Mouse (Mus musculus) embryo, embryonic 11.5 days (tissue): ENCODE measurements around the gene Runx3.

Experiments used
- DNase-seq: peaks from one replicate; pipeline ENCODE4 v3.0.0-alpha.2; 2012; ENCODE audit warnings: low read depth, low spot score

The Runx3 gene

GRCm38 (mm10) chr4:135120342-135121100, at the start of gene Runx3:
Runx3 (plus strand) TSS chr4:135120652.
- no peak for DNase-seq

- DNase-seq: no peak
Measured at GRCm38 (mm10) chr4:135072671-135073070, 47.8 kb upstream of the Runx3 start.

DNA sequence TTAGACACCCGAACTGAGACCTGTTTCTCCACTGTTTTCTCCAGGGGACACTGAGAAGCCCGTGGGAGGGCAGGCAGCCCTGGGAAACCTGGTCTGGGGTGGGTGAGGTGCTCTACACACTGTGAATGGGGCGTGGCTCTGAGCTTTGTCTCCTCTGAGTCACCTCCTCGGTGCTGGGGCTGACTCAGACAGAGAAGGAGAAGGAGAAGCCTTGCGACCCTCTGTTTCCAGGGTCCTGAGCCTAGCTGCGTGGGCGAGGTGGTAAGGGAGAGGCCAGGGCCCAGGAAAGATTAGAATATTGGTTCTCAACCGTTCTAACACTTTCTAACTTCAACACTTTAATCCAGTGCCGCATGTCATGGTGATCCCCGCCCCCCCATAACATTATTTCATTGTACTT, 46.9 kb upstream of the Runx3 start:
- no peak for DNase-seq

- no peak for DNase-seq
Measured at GRCm38 (mm10) chr4:135074646-135075045, 45.8 kb upstream of the Runx3 start.

- no peak for DNase-seq
Measured at GRCm38 (mm10) chr4:135075360-135075759, 45.1 kb upstream of the Runx3 start.

GRCm38 (mm10) chr4:135076611-135077010, 43.8 kb upstream of the Runx3 start:
- no peak for DNase-seq

- DNase-seq: no peak
Measured at GRCm38 (mm10) chr4:135077196-135077595, 43.3 kb upstream of the Runx3 start.

DNA sequence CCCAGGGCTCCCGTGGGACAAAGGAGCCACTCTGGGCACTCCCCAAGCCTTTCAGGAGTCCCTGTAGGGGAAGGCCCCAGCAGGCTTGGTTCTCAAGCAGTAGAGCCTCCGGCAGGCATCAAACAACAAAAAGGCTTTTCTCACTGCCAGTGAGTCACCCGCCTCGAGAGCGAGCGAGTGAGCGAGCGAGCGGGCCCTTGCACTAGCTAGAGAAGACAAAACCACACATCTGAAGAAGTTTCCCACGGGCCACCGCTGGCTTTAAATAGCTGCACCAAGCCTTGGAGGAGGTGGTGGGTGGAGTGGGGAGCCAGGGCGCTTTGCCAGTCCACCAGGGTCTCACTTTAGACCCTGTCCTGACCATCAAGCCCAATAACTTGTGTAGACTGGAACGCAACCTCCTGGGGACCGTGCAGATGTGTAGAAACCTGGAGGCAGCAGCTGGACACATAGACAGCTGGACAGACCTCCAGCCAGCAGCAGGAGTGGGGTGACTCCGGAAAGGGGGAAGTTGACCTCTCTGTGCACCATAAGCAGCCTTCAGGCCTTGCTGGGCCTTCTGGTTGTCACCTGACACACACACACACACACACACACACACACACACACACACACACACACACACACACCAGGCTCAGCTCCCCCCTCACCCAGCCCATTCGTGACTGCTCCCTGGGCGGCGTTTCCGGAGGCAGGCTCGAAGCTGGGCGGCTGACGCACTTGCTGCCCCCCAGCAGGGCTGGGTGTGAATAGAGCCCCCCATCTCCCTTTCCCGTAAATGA, 40.4 kb upstream of the Runx3 start:
- no peak for DNase-seq

- DNase-seq: no peak
Measured at GRCm38 (mm10) chr4:135080641-135080920, 39.9 kb upstream of the Runx3 start.

- DNase-seq: no peak
Measured at GRCm38 (mm10) chr4:135083089-135083488, 37.4 kb upstream of the Runx3 start.

DNA sequence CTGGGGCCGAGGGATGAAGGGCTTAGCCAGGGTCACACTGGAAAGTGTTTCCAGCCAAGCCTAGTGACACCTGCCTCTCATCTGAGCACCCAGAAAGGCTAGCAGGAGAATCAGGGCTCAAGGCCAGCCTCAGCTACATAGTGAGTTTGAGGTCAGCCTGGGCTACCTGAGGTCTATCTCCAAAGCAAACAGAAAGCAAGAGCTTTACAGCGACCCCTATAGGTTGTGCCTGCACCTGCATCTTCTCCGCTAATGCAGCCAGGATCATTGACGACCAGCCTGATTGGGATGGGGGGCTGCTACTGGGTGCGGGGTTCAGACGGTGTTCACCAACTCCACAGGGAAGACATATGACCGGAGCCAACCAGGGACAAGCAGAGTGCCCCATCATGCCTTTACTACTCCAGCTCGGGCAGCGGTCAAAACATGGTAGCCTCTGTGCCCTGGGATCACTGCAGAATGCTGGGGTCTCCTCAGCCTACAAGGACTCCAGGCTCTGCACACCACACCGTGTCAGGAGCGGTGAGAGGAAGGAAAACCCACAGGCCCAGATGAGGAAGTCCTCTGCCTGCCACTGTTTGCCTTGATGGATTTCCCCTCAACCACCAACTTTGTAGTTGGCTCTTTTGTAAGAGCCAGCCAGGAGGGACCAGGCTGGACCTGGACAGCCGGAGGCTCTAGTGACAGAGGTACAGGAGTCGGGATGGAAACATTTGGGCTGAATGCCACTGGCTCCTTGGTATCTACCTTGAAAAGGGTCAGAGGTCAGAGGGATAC, 35.2 kb upstream of the Runx3 start:
- no peak for DNase-seq

DNA sequence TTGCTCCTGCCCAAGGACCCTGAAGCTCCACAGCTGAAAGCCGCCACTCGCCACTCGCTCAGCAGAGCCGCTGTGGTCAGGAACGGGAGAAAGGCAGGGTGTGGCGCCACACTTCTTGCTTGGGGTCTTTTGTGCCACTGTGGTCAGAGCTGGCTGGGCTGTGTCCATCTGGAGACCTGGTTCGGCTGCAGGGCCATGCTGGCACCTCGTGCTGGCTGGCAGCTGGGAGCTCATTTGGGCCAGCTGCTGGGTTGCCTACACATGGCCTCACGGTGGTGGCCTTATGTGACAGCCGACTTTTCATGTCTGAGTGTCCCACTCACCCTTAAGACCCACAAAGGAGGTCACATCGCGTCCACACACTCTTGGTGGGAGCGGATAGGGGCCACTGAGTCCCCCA, 29.8 kb upstream of the Runx3 start:
- no peak for DNase-seq

DNA sequence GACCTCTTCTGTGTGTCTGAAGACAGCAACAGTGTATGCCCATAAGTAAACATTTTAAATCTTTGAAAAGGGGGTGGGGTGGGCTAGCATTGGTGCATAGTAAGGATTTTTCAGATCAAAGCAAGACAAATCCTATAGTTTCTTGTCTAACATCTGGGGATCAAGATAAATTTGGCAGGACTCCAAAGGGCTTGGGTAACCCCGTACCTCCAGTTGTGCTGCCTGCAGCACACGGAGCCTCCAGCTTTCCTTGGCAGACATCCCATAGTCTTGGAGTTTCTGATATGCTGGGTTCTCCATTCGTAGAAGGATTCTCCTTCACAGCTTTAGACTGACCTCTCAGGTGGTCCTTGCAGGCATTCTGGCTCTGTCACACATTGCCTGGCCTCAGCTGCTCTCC, 27.6 kb upstream of the Runx3 start:
- DNase-seq: no peak

- DNase-seq: no peak
Measured at GRCm38 (mm10) chr4:135095693-135096092, 24.8 kb upstream of the Runx3 start.

DNA sequence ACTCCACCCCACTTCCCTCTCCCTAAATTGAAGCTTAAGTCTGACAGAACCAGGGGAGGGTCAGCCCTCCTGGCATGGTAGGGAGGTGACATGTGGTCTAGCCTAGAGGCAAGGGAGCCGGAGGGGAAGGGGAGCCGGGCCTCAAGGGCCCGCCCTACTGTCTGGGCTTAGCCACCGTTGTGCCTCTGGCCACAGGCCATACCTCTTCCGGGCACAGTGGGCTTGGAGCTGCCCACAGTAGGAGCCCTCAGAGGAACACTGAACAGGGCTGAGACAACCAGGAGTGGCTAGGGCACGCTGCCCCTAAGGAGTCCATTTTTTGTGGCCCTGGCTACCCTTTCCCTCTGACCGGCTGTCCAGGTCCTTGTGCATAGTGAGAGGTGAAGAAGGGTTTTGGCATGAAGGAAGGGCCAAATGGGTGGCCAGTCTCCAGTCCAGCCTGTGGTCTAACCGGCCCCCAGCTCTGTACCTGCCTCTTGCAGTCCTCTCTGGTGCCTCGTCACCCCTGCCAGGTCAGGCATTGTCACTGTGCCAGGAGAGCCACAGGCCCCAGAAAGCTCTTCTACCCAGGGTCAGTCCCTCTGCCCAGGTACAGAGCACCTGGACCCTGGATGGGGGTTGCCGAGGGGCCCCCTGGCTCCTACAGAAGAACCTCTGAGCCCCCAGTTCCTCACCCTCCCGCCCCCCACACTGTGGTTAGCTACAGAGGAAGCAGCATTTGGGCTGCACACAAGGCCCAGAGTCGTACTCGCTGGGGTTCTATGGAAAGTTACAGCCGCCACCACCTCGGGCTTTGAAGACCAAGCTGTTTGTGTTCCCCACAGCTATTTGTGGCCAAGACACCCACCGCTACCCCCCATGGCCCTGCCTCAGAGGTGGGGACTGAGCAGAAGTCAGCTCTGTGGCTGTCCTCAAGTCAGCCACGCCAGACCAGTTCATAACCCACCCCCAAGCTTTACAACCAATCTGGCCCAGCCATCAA, 22.3 kb upstream of the Runx3 start:
- no peak for DNase-seq

DNA sequence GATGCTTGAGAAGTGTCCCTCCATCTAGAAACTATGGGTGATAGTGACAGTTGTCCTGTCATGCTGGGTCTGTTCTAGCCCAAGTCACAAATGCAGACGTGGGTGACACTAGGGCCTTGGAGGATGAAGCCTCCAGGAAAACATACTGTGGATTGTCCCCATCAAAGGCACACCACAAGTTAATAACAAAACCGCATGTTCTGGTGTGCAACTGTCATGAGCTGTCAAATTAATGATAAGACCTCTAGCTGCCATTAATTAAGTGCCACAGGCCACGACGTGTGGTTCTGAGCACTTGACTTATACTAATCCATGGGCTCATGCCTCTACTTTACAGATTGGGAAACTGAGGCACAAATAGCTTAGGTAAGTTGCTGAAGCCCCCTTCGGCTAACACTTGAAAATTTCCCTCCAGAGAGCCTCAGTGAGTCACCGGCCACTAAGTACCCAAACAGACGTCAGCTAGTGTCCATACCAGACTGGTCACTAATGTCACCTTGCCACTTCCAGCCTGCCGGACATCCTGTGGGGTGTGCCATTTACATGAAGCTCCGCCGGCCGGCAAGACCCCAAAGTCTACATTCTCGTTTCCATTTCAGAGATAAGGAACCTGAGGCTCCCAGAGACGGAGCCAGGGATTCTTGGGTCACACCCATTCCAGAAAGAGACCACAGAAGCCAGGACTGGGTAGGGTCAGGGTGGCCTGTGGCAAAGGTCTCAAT, 18.3 kb upstream of the Runx3 start:
- DNase-seq: no peak

GRCm38 (mm10) chr4:135102761-135103160, 17.7 kb upstream of the Runx3 start:
- no peak for DNase-seq

GRCm38 (mm10) chr4:135103800-135104199, 16.7 kb upstream of the Runx3 start:
- no peak for DNase-seq

DNA sequence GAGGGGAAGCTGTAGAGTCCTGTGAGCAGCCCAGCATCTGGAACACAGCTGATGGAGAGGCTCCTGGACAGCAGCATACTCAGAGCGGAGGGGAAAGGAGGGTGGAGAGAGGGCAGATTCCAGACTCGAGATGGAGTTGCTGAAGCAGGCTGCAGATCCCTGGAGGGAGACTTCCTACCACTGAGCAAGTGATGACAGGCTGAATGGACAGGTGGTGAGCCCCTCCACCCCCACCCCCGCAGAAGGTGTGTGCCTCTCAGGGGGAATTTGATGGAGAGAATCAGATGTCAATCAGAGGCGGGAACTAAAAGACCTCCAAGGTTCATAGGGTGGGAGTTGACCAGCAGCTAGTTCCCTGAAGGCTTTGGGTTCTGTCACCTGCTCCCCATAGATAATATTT, 13.5 kb upstream of the Runx3 start:
- DNase-seq: no peak

- DNase-seq: no peak
Measured at GRCm38 (mm10) chr4:135108666-135109065, 11.8 kb upstream of the Runx3 start.

GRCm38 (mm10) chr4:135113656-135114055, 6.8 kb upstream of the Runx3 start:
- DNase-seq: no peak
